Mouse (Mus musculus): ENCODE measurements around the gene Ppp6c. TPM values are rescaled to one million over a fixed set of nuclear protein-coding genes. Genes with fewer than 3 reads are reported as not detected.
"Not testable (repeated sequence)": the region's sequence is repeated elsewhere in the genome, so short reads cannot be mapped to it uniquely, and the experiment has no call there.

Ppp6c gene
- 91.7 and 102 TPM in 2 replicates for polyA plus RNA-seq (2014; fragmentation: Nextera tagmentation; extraction: Ambion mirVana)

DNA sequence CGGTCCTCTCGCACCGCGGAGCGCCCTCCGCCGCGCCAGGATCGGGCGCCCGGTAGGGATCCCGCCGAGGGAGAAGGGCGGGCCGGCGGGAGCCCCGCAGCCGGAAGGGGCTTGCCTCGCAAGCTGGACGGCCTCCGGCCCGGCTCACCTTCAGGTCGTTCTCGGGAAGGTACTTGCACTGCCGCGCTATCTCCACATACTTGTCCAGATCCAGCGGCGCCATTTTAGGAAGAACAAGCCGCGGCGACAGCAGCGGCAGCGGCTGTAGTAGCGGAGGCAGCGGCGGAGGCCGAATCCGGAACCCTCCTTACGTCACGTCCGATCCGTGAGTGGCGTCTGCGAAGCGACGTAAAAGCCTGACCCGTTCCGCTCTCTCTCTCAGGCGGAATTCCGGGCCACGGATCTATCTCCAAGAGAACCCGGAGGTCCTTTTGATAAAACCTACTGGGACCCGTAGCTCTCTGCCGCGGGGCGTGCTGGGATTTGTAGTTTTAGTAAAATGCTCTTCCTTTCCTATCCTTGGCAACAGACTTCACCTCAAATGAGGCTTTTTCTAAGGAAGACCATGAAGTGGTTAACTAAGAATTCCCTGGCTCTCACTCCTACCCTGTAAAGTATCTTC is at the start of gene Ppp6c:
TSS of gene Ppp6c (minus strand) at position 433 of the 622 bp plus-strand sequence.
- H3K9ac ChIP-seq (ENCODE audit: low read length) = peak within 1 kb of the TSS; percentile 86
- no peaks in the 10 kb centered on the region for H3K27me3 ChIP-seq (replicated peaks; ENCODE audit: control insufficient read depth, insufficient read depth, low read length)
- peak within 1 kb of the TSS; percentile 94 for H3K27ac ChIP-seq (ENCODE audit: low read depth, low read length)
- under 1% methylated on average over 54 of the region's 56 CpGs for WGBS
- H3K4me3 ChIP-seq (ENCODE audit: low read depth, low read length) = peak within 1 kb of the TSS; percentile 67
- H3K36me3 ChIP-seq (ENCODE audit: control insufficient read depth, insufficient read depth, low read length) = no peaks in the 10 kb centered on the region
- no peaks in the 10 kb centered on the region for H3K9me3 ChIP-seq (replicated peaks; ENCODE audit: control insufficient read depth, low read length)
- H3K4me1 ChIP-seq (ENCODE audit: control insufficient read depth, insufficient read depth, low read length) = peaks cover 10% of the 10 kb centered on the region
- peak; percentile 100 for DNase-seq (ENCODE audit: low spot score)
- peak within 1 kb of the TSS; percentile 76 for H3K4me2 ChIP-seq (ENCODE audit: low read length)
- ATAC-seq = peak; percentile 98

DNA sequence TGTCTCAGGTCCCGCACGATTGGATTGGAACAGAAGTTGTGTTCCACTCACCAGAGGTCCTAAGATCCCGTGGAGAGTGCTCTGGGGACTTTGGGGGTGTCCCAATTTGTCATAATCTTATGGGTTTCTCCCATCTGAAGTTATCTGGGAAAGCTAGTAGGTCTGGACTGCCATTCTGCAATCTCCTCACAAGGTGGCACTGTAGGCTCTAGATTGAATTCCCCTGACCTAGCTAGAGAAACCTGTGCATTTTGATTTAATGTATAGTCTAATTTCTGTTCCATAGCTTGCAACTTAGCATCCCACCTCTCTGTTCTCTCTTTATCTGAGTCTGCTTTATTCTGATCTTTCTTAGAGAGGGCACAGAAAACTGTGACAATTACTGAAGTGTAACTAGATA is 42.1 kb upstream of the Ppp6c start:
- Histone ChIP-seq H3K36me3 (ENCODE audit: control insufficient read depth, insufficient read depth, low read length) (no peaks in the 10 kb centered on the region), H3K4me3 (ENCODE audit: low read depth, low read length) (no peak overlapping the region), H3K27me3 (replicated peaks; ENCODE audit: control insufficient read depth, insufficient read depth, low read length) (no peaks in the 10 kb centered on the region), H3K9ac (ENCODE audit: low read length) (no peak overlapping the region), H3K9me3 (replicated peaks; ENCODE audit: control insufficient read depth, low read length) (no peaks in the 10 kb centered on the region), H3K4me2 (ENCODE audit: low read length) (no peak overlapping the region), H3K4me1 (ENCODE audit: control insufficient read depth, insufficient read depth, low read length) (no peaks in the 10 kb centered on the region), H3K27ac (ENCODE audit: low read depth, low read length) (no peak overlapping the region)
- DNase-seq (ENCODE audit: low spot score) = peak; percentile 67
- WGBS = 56% methylated on average over 3 of the region's 3 CpGs
- peak; percentile 46; the same call in 1 of the 2 replicates for ATAC-seq

DNA sequence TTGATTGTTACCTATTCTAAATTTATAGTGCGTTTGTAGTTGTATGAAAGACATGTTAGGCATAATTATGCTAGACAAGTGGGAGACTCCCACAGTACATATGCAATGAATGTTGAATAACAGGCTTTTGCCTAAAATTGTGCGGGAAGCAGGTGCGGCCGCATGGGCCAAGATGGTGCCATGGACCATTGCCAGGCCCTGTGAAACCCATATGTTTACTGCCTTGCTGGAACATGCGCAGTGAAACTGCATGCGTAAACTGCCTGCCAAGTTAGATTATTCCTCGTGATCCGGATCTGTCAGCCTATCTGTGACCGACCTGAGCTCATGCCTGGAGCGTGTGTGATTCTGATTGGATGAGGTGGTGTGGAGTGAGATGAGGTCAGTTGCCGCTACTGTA is 26.0 kb upstream of the Ppp6c start:
- DNase-seq (ENCODE audit: low spot score) = peak; percentile 74
- not testable (repeated sequence) for H3K9ac ChIP-seq (ENCODE audit: low read length); H3K4me1 ChIP-seq (ENCODE audit: control insufficient read depth, insufficient read depth, low read length); H3K36me3 ChIP-seq (ENCODE audit: control insufficient read depth, insufficient read depth, low read length); H3K9me3 ChIP-seq (replicated peaks; ENCODE audit: control insufficient read depth, low read length); H3K4me2 ChIP-seq (ENCODE audit: low read length); H3K4me3 ChIP-seq (ENCODE audit: low read depth, low read length); H3K27me3 ChIP-seq (replicated peaks; ENCODE audit: control insufficient read depth, insufficient read depth, low read length); H3K27ac ChIP-seq (ENCODE audit: low read depth, low read length)
- peak; percentile 88 for ATAC-seq
- 73% methylated on average over 11 of the region's 11 CpGs for WGBS

DNA sequence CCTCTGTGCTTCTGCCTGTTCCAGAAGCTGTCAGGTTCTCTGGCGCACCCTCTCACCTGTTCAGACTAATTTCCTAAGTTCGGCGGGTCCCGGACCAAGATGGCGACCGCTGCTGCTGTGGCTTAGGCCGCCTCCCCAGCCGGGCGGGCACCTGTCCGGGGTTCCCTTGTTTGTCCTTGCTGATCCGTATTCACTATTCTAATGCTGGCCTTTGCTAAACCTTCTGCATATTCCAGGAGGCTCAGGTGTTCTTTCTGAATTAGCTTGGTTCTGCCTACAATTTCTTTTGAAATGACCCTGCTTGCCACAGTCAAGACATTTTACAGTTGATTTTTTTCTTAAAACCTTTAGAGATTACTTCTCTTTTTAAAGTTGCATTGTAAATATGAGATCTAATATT is 20.6 kb upstream of the Ppp6c start:
- not testable (repeated sequence) for H3K27me3 ChIP-seq (replicated peaks; ENCODE audit: control insufficient read depth, insufficient read depth, low read length); DNase-seq (ENCODE audit: low spot score); H3K9ac ChIP-seq (ENCODE audit: low read length); H3K9me3 ChIP-seq (replicated peaks; ENCODE audit: control insufficient read depth, low read length); H3K36me3 ChIP-seq (ENCODE audit: control insufficient read depth, insufficient read depth, low read length); H3K27ac ChIP-seq (ENCODE audit: low read depth, low read length); H3K4me3 ChIP-seq (ENCODE audit: low read depth, low read length); H3K4me1 ChIP-seq (ENCODE audit: control insufficient read depth, insufficient read depth, low read length); ATAC-seq; H3K4me2 ChIP-seq (ENCODE audit: low read length)
- 86% methylated on average over 7 of the region's 11 CpGs for WGBS

DNA sequence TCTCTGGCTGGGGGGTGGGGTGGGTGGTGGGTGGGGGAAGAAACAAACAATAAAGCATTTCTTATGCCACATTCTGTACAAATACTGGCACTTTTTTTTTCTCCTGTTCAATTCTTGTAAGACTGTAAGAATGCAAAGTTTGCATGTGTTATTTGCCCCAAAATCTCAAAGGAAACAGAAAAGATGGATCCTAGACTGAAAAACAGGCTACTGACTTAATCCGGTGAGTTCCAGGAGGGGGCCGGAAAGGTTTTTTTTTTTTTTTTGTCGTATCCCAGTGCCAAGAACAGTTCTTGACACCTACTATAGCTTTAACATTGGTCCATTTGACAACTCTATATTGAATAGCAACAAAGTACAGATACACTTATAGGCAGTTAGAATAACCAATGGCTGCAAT is 480 bp upstream of the Ppp6c start:
- ATAC-seq (no peak), DNase-seq (ENCODE audit: low spot score) (no peak)
- no peaks in the 10 kb centered on the region for H3K9me3 ChIP-seq (replicated peaks; ENCODE audit: control insufficient read depth, low read length)
- H3K9ac ChIP-seq (ENCODE audit: low read length) = peak overlapping the region; percentile 35; the same call in 1 of the 2 replicates
- peak overlapping the region; percentile 55 for H3K4me2 ChIP-seq (ENCODE audit: low read length)
- H3K27ac ChIP-seq (ENCODE audit: low read depth, low read length) = 0 out of 2 replicates have a peak overlapping the region, but pooled peaks have one; percentile 94
- WGBS = 32% methylated on average over 3 of the region's 3 CpGs
- H3K4me1 ChIP-seq (ENCODE audit: control insufficient read depth, insufficient read depth, low read length) = peaks cover 10% of the 10 kb centered on the region
- H3K36me3 ChIP-seq (ENCODE audit: control insufficient read depth, insufficient read depth, low read length) = no peaks in the 10 kb centered on the region
- peak overlapping the region; percentile 67 for H3K4me3 ChIP-seq (ENCODE audit: low read depth, low read length)
- no peaks in the 10 kb centered on the region for H3K27me3 ChIP-seq (replicated peaks; ENCODE audit: control insufficient read depth, insufficient read depth, low read length)

DNA sequence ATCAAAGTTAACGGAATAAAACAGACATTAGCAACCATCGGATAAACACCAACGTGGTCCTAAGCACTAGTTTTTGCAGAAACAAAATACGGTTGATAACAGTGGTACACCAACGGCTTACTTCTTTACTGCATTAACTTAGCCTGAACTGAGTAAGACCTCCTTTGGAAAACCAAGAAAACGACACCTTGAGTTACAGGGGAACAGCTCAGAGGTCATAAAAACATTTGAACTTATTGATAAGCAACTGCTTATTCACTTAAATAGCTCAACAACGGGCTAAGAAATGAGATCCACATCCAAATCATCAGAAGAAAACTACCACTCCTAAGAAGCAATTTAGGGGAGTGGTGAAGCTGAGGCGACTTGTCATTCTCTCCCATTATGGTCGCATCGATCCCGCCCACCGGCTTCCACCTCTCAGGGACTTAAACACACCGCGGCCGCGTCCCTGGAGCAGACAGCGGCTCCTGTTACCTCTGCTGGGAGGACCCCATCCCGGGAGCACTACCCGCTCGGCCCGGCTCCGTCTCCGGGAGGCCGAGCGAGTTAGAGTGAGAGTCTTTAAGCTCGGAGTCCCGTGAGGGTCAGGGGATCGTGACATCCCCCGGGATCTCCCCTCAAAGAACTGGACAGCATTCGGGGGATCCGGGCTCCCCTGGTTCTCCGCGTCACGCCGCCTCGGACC is 776 bp downstream of the Ppp6c start:
- Histone ChIP-seq H3K4me2 (ENCODE audit: low read length) (peak overlapping the region; percentile 76), H3K4me3 (ENCODE audit: low read depth, low read length) (peak overlapping the region; percentile 67), H3K27ac (ENCODE audit: low read depth, low read length) (peak overlapping the region; percentile 94), H3K9ac (ENCODE audit: low read length) (peak overlapping the region; percentile 86)
- H3K4me1 ChIP-seq (ENCODE audit: control insufficient read depth, insufficient read depth, low read length); DNase-seq (ENCODE audit: low spot score); H3K9me3 ChIP-seq (replicated peaks; ENCODE audit: control insufficient read depth, low read length); H3K27me3 ChIP-seq (replicated peaks; ENCODE audit: control insufficient read depth, insufficient read depth, low read length); H3K36me3 ChIP-seq (ENCODE audit: control insufficient read depth, insufficient read depth, low read length): not testable (repeated sequence)
- ATAC-seq = peak; percentile 45
- WGBS = 5% methylated on average over 31 of the region's 36 CpGs

DNA sequence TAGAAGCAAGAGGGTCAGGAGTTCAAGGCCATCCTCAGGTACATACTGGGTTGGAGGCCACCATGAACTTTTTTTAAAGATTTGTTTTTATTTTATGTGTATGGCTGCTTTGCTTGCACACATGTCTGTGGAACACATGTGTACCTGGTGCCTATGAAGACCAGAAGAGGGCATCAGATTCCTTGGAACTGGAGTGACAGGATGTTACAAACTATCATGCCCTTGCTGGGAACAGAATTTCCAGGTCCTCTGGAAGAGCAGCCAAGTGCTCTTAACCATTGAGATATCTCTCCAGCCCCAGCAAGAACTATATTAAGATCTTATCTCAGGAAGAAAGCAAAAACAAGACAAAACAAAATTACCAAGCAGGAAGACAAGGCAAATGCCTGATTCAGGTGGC is 1.6 kb downstream of the Ppp6c start:
- H3K27me3 ChIP-seq (replicated peaks; ENCODE audit: control insufficient read depth, insufficient read depth, low read length) = no peaks in the 10 kb centered on the region
- ATAC-seq (no peak), DNase-seq (ENCODE audit: low spot score) (no peak)
- H3K9ac ChIP-seq (ENCODE audit: low read length) = 0 out of 2 replicates have a peak overlapping the region, but pooled peaks have one; percentile 86
- peak overlapping the region; percentile 76 for H3K4me2 ChIP-seq (ENCODE audit: low read length)
- H3K9me3 ChIP-seq (replicated peaks; ENCODE audit: control insufficient read depth, low read length) = no peaks in the 10 kb centered on the region
- H3K4me1 ChIP-seq (ENCODE audit: control insufficient read depth, insufficient read depth, low read length) = peaks cover 10% of the 10 kb centered on the region
- H3K27ac ChIP-seq (ENCODE audit: low read depth, low read length) = no peak overlapping the region
- no peaks in the 10 kb centered on the region for H3K36me3 ChIP-seq (ENCODE audit: control insufficient read depth, insufficient read depth, low read length)
- no peak overlapping the region for H3K4me3 ChIP-seq (ENCODE audit: low read depth, low read length)

DNA sequence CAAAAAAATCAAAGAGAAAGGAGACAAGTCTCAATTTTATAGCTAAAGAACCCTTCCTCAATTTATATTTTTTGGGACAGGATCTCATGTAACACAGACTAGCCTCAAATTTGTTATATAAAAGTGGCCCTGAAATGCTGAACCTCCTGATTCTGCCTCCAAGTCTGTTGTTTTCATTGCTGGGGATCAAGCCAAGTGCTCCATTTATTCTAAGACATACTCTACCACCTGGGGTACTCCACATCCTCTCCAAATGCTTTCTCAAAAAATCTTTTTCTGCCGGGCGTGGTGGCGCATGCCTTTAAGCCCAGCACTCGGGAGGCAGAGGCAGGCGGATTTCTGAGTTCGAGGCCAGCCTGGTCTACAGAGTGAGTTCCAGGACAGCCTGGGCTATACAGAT is 6.2 kb downstream of the Ppp6c start:
- H3K4me1 ChIP-seq (ENCODE audit: control insufficient read depth, insufficient read depth, low read length) = peaks cover 9% of the 10 kb centered on the region
- no peak overlapping the region for H3K27ac ChIP-seq (ENCODE audit: low read depth, low read length)
- ATAC-seq = no peak
- no peaks in the 10 kb centered on the region for H3K9me3 ChIP-seq (replicated peaks; ENCODE audit: control insufficient read depth, low read length)
- no peak overlapping the region for H3K4me3 ChIP-seq (ENCODE audit: low read depth, low read length)
- no peak overlapping the region for H3K9ac ChIP-seq (ENCODE audit: low read length)
- H3K27me3 ChIP-seq (replicated peaks; ENCODE audit: control insufficient read depth, insufficient read depth, low read length) = no peaks in the 10 kb centered on the region
- no peak overlapping the region for H3K4me2 ChIP-seq (ENCODE audit: low read length)
- 94% methylated on average over 6 of the region's 6 CpGs for WGBS
- DNase-seq (ENCODE audit: low spot score) = no peak
- H3K36me3 ChIP-seq (ENCODE audit: control insufficient read depth, insufficient read depth, low read length) = no peaks in the 10 kb centered on the region

DNA sequence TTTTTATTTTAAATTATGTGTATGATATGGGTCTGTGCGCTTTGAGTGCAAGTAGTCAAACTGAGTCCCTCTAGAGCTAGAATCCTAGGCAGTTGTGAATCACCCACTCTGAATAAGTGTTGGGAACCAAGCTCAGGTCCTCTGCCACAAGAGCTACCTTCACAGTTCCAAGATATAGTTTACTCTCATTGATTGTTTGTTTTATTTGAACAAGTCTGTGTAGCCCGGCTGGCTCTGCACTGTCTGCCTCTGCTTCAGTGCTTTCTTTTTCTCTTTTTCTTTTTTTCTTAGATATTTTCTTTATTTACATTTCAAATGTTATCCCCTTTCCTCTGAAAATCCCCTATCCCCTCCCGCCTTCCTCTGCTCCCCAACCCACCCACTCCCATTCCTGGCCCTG is 7.2 kb downstream of the Ppp6c start:
- Histone ChIP-seq H3K9ac (ENCODE audit: low read length) (no peak overlapping the region), H3K27ac (ENCODE audit: low read depth, low read length) (no peak overlapping the region), H3K4me1 (ENCODE audit: control insufficient read depth, insufficient read depth, low read length) (peaks cover under 1% of the 10 kb centered on the region), H3K36me3 (ENCODE audit: control insufficient read depth, insufficient read depth, low read length) (no peaks in the 10 kb centered on the region), H3K9me3 (replicated peaks; ENCODE audit: control insufficient read depth, low read length) (no peaks in the 10 kb centered on the region), H3K4me2 (ENCODE audit: low read length) (no peak overlapping the region), H3K4me3 (ENCODE audit: low read depth, low read length) (no peak overlapping the region), H3K27me3 (replicated peaks; ENCODE audit: control insufficient read depth, insufficient read depth, low read length) (no peaks in the 10 kb centered on the region)
- ATAC-seq (no peak), DNase-seq (ENCODE audit: low spot score) (no peak)
- 97% methylated on average over 3 of the region's 3 CpGs for WGBS
